Mouse (Mus musculus): ENCODE data around the gene Ppm1d. TPM values are rescaled to one million over a fixed set of nuclear protein-coding genes. Genes with fewer than 3 reads are reported as not detected.
A peak's percentile ranks its signal among the peaks of the same experiment; 100 is the strongest.

Ppm1d gene
- polyA plus RNA-seq, 1 experiment: 2.6 TPM

DNA sequence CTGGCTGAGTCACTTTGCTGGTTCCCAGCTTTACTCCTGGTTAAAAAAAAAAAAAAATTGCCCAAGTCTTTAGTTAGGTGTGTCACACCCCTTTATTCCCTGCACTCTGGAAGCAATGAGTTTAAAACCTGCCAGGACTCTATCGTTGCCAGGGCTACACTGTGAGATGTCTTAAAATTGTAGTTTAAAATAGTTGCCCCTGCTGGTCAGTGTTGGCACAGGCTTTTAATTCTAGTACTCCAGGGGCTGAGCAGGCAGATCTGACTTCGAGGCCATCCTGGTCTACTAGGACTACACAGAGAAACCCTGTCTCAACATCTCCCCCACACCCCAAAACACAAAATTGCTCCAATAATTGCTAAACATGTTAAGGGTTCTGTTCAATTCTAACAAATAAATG lies 2.2 kb upstream of the Ppm1d start:
- H3K4me3 ChIP-seq (ENCODE audit: low read depth, low read length): no peak overlapping the region
- WGBS: 81% methylated on average over 2 of the region's 2 CpGs
- no peak for TF ChIP-seq CTCF (IDR thresholded peaks at IDR 0.05; ENCODE audit: extremely low read depth, insufficient read length, insufficient replicate concordance, low read depth, low read length)
- TF ChIP-seq POLR2A (IDR thresholded peaks at IDR 0.05; ENCODE audit: low read depth, low read length): no peak
- no peak overlapping the region for H3K27ac ChIP-seq (ENCODE audit: insufficient read depth, low read depth, low read length)
- no peaks in the 10 kb centered on the region for H3K27me3 ChIP-seq (ENCODE audit: control insufficient read depth, insufficient read depth, low read length)
- H3K4me1 ChIP-seq (ENCODE audit: control insufficient read depth, insufficient read depth, insufficient read length, low read length): no peaks in the 10 kb centered on the region; the same call in 1 of the 2 replicates
- no peaks in the 10 kb centered on the region for H3K36me3 ChIP-seq (ENCODE audit: control insufficient read depth, insufficient read depth, low read length)

DNA sequence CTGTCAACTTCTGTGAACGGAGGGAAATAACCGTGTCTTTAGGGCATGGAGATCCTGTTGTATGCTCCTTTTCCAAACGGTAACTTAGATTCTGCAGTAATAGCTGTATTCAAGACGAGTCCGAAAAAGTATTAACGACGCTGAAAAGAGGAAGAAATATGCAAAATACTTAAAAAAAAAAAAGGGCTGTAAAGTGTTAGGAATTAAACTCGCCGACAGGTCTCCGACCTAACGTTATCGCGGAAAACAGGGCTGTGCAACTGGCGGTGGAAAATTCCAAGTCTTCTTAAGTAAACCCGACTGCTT lies 684 bp upstream of the Ppm1d start:
- no peak for TF ChIP-seq CTCF (IDR thresholded peaks at IDR 0.05; ENCODE audit: extremely low read depth, insufficient read length, insufficient replicate concordance, low read depth, low read length)
- TF ChIP-seq POLR2A (IDR thresholded peaks at IDR 0.05; ENCODE audit: low read depth, low read length): no peak
- Histone ChIP-seq H3K36me3 (ENCODE audit: control insufficient read depth, insufficient read depth, low read length) (no peaks in the 10 kb centered on the region), H3K4me1 (ENCODE audit: control insufficient read depth, insufficient read depth, insufficient read length, low read length) (no peaks in the 10 kb centered on the region; the same call in 1 of the 2 replicates), H3K27me3 (ENCODE audit: control insufficient read depth, insufficient read depth, low read length) (no peaks in the 10 kb centered on the region), H3K27ac (ENCODE audit: insufficient read depth, low read depth, low read length) (peak overlapping the region; percentile 75), H3K4me3 (ENCODE audit: low read depth, low read length) (peak overlapping the region; percentile 92)
- WGBS: under 1% methylated on average over 15 of the region's 15 CpGs

DNA sequence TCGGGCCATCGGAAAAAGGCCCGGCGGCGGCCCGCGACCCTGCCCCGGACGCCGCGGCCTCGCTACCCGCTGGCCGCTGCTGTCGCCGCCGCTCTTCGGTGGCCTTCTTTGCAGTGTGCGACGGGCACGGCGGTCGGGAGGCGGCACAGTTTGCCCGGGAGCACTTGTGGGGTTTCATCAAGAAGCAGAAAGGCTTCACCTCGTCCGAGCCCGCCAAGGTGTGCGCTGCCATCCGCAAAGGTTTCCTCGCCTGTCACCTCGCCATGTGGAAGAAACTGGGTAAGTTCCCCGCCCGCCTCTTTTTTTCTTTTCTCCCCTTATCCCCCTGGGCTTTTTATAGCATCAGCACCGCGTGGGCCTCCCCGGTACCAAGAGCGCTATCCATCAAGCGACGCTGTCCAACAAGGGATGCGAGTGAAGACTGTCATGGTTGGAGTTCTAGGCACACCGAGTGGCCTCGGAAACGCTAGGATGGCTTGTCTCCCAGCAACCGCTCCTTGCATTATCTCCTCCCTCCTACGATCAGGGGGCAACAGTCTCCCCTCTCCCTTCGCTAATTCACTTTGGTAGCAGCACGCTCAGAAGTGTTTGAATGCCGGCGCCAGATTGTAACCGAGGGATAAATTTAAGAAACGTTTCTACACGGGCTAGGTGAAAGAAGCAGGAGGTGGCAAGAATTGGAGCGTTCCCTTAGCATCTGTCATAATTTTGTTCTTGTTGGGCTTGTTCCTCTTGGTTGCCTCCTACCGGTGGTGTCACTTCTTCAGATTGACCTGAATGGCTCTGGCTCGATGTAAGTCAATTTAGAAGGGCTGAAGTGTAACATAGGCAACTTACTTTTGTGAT lies 824 bp downstream of the Ppm1d start:
- TF ChIP-seq POLR2A (IDR thresholded peaks at IDR 0.05; ENCODE audit: low read depth, low read length): no peak
- TF ChIP-seq CTCF (IDR thresholded peaks at IDR 0.05; ENCODE audit: extremely low read depth, insufficient read length, insufficient replicate concordance, low read depth, low read length): no peak

DNA sequence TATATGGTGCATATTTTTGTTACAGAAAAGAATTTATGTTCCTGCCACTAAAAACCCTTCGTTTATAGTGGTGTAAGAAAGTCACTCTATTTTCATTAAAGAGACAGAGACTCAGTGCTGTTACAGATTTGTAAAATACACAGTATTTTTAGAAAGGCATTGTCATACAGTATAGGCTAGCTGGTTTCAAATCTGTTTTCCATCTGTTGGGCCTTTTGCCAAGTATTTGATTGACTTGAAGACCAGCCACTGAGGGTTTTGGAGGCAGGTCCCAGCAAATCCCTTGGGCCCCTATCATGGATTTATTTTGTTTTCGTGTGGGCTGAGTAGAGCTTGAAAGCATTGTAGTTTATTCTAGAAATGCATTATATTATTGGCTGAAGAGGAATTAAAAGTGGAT lies 1.8 kb downstream of the Ppm1d start:
- no peaks in the 10 kb centered on the region for H3K27me3 ChIP-seq (ENCODE audit: control insufficient read depth, insufficient read depth, low read length)
- H3K4me1 ChIP-seq (ENCODE audit: control insufficient read depth, insufficient read depth, insufficient read length, low read length): no peaks in the 10 kb centered on the region; the same call in 1 of the 2 replicates
- no peak overlapping the region for H3K4me3 ChIP-seq (ENCODE audit: low read depth, low read length)
- TF ChIP-seq POLR2A (IDR thresholded peaks at IDR 0.05; ENCODE audit: low read depth, low read length) (no peak), CTCF (IDR thresholded peaks at IDR 0.05; ENCODE audit: extremely low read depth, insufficient read length, insufficient replicate concordance, low read depth, low read length) (no peak)
- WGBS: 7% methylated on average over 2 of the region's 2 CpGs
- no peaks in the 10 kb centered on the region for H3K36me3 ChIP-seq (ENCODE audit: control insufficient read depth, insufficient read depth, low read length)
- H3K27ac ChIP-seq (ENCODE audit: insufficient read depth, low read depth, low read length): no peak overlapping the region

More for the DNA sequence above, 824 bp downstream of the Ppm1d start:
- Histone ChIP-seq H3K4me3 (ENCODE audit: low read depth, low read length) (peak overlapping the region; percentile 92), H3K36me3 (ENCODE audit: control insufficient read depth, insufficient read depth, low read length) (no peaks in the 10 kb centered on the region), H3K27ac (ENCODE audit: insufficient read depth, low read depth, low read length) (peak overlapping the region; percentile 74; the same call in 1 of the 2 replicates), H3K27me3 (ENCODE audit: control insufficient read depth, insufficient read depth, low read length) (no peaks in the 10 kb centered on the region), H3K4me1 (ENCODE audit: control insufficient read depth, insufficient read depth, insufficient read length, low read length) (no peaks in the 10 kb centered on the region; the same call in 1 of the 2 replicates)
- WGBS: under 1% methylated on average over 56 of the region's 56 CpGs

DNA sequence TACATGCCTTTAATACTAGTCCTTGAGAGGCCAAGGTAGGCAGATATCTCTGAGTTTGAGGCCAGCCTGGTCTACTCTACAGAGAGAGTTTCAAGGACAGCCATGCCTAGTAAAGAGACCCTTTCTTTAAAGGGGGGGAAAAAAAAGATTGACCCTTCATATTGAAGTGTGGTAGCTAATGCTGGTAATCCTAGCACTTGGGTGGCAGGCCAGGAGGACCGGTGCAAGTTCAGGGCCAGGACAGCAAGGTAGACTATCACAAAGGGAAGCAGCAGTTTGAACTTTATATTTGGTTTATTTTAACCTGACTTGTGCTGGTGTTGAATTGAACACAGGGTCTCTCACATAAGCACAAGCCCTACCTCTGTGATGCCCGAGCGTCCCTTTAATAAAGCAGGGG lies 2.3 kb downstream of the Ppm1d start:
- Histone ChIP-seq H3K4me3 (ENCODE audit: low read depth, low read length) (no peak overlapping the region), H3K27ac (ENCODE audit: insufficient read depth, low read depth, low read length) (no peak overlapping the region)
- no peak for TF ChIP-seq POLR2A (IDR thresholded peaks at IDR 0.05; ENCODE audit: low read depth, low read length)
- TF ChIP-seq CTCF (IDR thresholded peaks at IDR 0.05; ENCODE audit: extremely low read depth, insufficient read length, insufficient replicate concordance, low read depth, low read length): no peak

DNA sequence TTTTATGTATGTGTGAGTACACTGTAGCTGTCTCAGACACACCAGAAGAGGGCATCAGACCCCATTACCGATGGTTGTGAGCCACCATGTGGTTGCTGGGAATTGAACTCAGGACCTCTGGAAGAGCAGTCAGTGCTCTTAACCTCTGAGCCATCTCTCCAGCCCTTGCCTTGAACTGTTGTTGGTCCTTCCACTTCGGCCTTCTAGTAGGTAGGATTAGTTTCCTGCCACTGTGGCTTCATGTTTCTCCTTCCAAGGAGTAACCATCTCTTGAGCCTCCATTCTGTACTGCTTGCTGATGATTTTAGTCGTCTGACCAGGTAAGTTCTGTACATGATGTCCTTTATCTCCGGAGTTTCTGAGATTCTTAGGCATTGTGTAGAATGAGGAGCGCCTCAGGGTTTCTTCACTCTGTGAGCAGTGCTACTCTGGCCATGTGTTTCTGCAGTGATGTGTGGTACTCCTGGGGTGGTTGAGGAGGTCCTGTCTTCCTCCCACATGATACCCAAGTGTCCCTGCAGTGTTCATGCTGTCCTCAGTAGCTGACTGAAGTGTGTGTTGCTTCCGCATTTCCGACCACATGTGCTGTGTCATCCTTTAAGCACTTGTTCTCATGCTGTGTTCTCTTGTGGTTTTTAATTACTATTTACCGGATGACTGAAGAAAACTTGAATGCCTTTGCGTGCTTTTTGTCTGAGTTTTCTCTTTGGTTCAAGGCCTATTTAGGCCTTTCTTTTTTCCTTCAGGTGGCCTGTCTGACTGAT lies 12.7 kb downstream of the Ppm1d start:
- no peak overlapping the region for H3K4me3 ChIP-seq (ENCODE audit: low read depth, low read length)
- no peaks in the 10 kb centered on the region for H3K27me3 ChIP-seq (ENCODE audit: control insufficient read depth, insufficient read depth, low read length)
- TF ChIP-seq CTCF (IDR thresholded peaks at IDR 0.05; ENCODE audit: extremely low read depth, insufficient read length, insufficient replicate concordance, low read depth, low read length) (no peak), POLR2A (IDR thresholded peaks at IDR 0.05; ENCODE audit: low read depth, low read length) (no peak)

More for the DNA sequence above, 2.3 kb downstream of the Ppm1d start:
- H3K27me3 ChIP-seq (ENCODE audit: control insufficient read depth, insufficient read depth, low read length): no peaks in the 10 kb centered on the region
- 87% methylated on average over 3 of the region's 3 CpGs for WGBS
- H3K36me3 ChIP-seq (ENCODE audit: control insufficient read depth, insufficient read depth, low read length): 0 out of 2 replicates have a peak, but pooled peaks cover under 1% of the 10 kb centered on the region
- no peaks in the 10 kb centered on the region; the same call in 1 of the 2 replicates for H3K4me1 ChIP-seq (ENCODE audit: control insufficient read depth, insufficient read depth, insufficient read length, low read length)

DNA sequence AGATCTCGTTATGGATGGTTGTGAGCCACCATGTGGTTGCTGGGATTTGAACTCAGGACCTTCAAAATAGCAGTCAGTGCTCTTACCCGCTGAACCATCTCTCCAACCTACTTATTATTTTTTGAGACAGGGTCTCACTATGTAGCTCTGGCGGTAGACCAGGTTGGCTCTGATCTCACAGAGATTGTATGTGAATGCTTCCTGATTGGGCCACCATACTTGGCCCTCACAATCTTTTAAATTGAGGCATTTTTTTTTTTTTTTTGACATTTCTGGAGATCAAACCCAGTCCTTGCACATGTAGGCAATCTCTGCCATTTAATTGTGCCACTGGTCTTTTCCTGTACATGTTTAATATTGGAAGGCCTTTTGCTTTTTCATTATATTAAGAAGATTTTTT lies 17.7 kb downstream of the Ppm1d start:
- TF ChIP-seq POLR2A (IDR thresholded peaks at IDR 0.05; ENCODE audit: low read depth, low read length) (no peak), CTCF (IDR thresholded peaks at IDR 0.05; ENCODE audit: extremely low read depth, insufficient read length, insufficient replicate concordance, low read depth, low read length) (no peak)
- WGBS: 100% methylated on average over 3 of the region's 3 CpGs
- H3K4me1 ChIP-seq (ENCODE audit: control insufficient read depth, insufficient read depth, insufficient read length, low read length): no peaks in the 10 kb centered on the region
- no peak overlapping the region for H3K27ac ChIP-seq (ENCODE audit: insufficient read depth, low read depth, low read length)
- no peaks in the 10 kb centered on the region for H3K27me3 ChIP-seq (ENCODE audit: control insufficient read depth, insufficient read depth, low read length)
- no peak overlapping the region for H3K4me3 ChIP-seq (ENCODE audit: low read depth, low read length)
- H3K36me3 ChIP-seq (ENCODE audit: control insufficient read depth, insufficient read depth, low read length): peaks cover 18% of the 10 kb centered on the region

More for the DNA sequence above, 12.7 kb downstream of the Ppm1d start:
- H3K4me1 ChIP-seq (ENCODE audit: control insufficient read depth, insufficient read depth, insufficient read length, low read length): no peaks in the 10 kb centered on the region
- H3K27ac ChIP-seq (ENCODE audit: insufficient read depth, low read depth, low read length): peak overlapping the region; percentile 13; the same call in 1 of the 2 replicates
- 80% methylated on average over 9 of the region's 9 CpGs for WGBS
- 0 out of 2 replicates have a peak, but pooled peaks cover 3% of the 10 kb centered on the region for H3K36me3 ChIP-seq (ENCODE audit: control insufficient read depth, insufficient read depth, low read length)

Data from small intestine, adult 2 months (tissue).